Mouse (Mus musculus): ENCODE results near the gene Rmi1.
"Not testable (repeated sequence)": the region's sequence is repeated elsewhere in the genome, so short reads cannot be mapped to it uniquely, and the experiment has no call there.

Rmi1 gene

DNA sequence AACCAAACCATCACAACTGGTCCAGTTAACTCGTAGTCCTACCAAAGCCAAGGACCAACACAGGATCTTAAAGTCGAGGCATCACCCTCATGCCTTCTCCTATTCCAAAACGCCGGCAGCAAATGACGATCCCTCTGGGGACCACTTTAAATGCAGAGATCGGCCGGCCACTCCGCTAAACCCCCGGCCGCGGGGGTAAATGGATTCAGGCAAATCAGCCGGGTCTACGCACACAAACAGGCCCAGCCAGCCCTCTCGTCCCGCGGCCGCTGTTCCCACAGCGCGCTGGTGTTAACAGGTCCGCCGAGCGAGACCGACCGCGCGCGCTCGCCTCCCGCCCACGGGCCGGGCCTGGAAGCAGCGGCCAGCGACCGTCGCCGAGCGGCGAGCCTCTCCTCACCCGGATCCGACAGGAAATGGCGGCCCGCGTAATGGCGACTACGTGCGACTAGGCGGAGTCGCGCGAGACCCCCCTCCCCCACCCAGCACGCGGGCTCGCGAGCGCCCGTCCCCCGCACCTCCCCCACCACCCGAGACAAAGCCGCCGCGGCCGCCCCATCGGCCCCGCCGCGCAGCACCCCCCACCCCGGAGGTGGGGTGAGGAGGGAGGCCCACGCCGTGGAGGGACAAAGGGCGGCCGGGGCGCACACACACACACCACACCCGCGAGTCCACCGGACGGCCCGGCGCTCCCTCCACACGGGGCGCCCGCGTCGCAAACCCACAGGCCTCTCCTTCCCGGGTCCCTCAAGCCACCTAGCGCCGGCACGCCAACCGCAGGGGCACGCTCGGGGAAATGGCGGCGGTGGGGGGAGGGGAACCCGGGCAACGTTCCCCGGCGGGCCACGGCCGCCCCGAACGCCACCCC lies 679 bp upstream of the Rmi1 start:
- peak; percentile 81 for DNase-seq (ENCODE audit: extremely low spot score)

DNA sequence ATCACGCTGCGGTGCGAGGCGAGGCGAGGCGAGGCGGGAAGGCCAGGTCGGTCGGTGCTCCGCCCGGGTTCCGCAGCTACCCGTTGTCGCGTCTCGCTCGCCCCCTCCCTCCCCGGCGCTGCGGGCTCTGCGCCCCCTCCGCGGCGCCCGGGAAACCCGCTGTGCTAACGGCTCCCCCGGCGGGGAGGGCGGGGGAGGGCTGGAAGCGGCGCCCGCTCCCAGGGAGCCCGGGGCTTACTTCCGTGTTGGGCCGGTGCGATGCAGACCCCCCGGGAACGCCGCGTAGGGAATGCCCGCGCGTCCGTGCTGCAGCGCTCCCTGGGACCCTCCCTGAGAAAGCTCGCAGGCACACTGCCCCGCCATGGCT lies 679 bp downstream of the Rmi1 start:
- no peak for DNase-seq (ENCODE audit: extremely low spot score)

DNA sequence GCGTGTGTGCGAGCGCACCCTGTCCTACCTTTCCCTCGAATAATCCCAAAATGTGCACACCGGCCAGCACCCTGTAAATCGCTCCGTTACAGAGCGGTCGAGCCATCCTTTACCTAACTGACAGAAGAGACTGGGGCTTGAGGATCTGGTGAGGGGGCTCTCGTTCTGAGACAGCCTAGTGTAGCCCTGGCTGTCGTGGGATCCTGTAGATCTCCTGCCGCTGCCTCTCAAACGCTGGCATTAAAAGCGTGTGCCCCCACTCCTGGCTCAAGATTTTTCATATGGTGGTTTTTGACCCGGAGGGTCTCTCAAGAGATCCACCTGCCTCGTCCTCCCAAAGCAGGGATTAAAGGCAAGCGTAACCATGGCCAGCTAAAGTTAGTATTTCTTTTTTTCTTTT lies 1.2 kb downstream of the Rmi1 start, which contains the start of gene Hnrnpk:
Hnrnpk (minus strand) TSS at position 101 of the 400 bp plus-strand sequence.
- not testable (repeated sequence) for DNase-seq (ENCODE audit: extremely low spot score)

DNA sequence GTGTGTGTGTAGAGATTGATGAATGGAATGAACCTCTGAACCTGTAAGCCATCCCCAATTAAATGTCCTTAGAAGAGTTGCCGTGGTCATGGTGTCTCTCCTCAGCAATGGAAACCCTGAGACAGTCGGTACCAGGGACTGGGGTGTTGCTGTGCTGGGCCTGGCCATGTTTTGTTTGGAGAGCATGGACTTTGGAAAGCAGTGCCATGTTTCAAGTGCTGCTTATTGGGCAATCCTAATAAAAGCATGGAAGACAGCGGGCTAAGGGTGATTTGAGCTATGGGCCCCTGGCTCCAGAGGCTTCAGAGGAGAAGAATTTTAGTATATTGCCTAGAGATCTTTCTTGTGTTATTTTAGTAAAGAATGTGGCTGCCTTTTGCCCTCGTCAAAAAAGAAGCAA lies 9.0 kb downstream of the Rmi1 start:
- no peak for DNase-seq (ENCODE audit: extremely low spot score)

DNA sequence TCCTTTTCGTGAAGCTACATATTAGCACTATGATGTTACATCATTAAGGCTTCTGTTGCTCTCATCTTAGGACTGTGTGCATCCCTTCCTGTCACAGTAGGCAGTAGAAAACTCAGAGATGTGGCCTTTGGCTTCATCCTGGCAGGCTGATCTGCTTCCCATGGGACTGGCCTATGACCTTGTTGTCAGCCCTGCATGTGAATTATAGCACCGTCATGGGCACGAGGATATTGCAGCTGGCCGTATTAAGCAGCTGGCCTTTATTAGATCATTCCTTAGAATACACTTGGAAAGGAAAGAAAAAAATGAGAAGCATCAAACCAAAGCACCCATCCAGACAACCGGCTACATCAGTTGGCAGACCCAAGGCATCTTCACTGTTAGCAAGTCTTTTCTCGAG lies 13.3 kb downstream of the Rmi1 start:
- no peak for DNase-seq (ENCODE audit: extremely low spot score)

DNA sequence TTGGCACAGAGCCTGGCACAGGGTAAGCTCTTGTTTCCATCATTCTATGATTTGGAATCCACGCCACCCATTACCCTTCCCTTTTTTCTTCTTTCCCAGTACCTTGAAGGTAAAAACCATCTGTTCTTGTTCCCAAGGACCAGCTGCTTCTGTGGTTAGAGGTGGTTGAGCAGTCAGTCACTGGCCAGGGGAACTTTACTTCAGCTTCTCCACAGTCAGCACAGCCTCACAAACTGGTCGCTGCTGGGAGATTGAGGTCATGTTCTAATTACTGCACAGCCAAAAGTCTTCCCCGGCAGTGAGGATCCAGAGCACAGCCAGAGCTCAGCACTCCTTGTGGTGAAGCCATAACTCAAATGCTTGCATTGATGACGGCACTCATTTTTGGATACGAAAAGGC lies 13.8 kb downstream of the Rmi1 start:
- DNase-seq (ENCODE audit: extremely low spot score): no peak

DNA sequence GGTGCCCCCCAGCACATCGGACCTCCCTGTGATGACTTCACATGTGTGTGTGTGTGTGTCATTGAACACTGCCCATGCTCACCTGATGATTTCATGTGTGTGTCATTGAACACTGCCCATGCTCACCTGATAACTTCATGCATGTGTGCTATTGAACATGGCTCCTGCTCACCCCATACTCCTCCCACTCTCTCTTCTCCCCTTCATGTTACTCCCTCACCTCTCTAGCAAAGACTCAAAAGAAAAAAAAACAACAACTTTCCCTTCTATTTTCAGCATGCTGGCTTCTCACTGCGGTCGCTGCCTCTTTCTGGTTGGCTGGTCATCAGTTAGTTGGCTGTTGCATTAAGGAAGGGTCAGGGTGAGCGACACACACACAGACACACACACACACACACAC lies 16.6 kb downstream of the Rmi1 start:
- DNase-seq (ENCODE audit: extremely low spot score): no peak

DNA sequence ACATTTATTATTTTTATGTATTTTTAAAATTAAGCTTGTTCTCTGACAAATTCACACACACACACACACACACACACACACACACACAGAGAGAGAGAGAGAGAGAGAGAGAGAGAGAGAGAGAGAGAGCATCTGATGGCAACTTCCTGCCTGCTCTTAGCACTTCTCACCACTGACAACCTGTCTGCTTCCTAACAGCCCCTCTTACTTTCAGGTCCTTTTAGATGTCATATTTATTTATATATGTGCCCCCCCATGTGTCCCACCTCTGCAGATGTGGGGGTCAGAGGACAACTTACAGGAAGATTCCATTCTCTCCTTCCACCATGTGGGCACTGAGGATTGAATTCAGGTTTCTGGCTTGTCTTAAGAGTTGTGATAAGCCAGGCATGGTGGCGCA lies 17.2 kb downstream of the Rmi1 start:
- DNase-seq (ENCODE audit: extremely low spot score): no peak

DNA sequence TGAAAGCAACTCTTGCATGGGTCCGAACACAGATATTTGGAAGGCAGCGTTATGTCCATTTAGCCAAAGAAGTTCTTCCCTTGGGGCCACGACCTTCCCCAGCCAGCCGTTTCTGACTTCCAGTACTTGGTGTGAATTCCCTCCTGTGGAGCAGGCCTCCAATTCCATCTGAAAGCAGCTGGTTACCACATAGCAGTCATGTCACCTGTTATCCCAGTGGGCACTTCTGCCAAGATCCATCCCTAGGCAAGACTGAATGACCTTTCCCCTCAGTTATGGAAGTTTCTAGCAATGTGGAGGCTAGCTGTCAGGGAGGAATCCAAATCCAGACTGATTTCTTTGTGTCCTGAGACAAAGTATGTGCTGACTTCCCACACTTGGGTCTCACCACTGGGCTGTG lies 19.0 kb downstream of the Rmi1 start:
- DNase-seq (ENCODE audit: extremely low spot score): no peak

DNA sequence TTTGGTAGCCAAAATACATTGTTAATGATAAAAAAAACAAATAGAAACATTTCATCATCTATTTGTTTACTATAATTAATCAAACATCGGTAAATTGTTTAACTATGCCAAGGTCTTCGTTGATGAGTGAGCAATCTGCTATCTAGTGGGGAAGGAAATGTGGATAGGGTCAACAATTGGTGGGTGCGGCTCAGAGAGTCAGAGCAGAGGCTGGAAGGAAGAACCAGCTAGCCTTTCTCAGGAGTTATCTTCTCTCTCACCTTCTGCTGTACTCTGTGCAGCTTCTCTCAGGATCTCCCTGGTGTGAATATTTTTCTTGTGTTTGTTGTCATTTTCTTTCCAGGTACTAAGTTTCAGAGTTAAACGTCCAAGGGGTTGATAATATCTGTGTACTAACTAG lies 20.2 kb downstream of the Rmi1 start:
- DNase-seq (ENCODE audit: extremely low spot score): no peak

DNA sequence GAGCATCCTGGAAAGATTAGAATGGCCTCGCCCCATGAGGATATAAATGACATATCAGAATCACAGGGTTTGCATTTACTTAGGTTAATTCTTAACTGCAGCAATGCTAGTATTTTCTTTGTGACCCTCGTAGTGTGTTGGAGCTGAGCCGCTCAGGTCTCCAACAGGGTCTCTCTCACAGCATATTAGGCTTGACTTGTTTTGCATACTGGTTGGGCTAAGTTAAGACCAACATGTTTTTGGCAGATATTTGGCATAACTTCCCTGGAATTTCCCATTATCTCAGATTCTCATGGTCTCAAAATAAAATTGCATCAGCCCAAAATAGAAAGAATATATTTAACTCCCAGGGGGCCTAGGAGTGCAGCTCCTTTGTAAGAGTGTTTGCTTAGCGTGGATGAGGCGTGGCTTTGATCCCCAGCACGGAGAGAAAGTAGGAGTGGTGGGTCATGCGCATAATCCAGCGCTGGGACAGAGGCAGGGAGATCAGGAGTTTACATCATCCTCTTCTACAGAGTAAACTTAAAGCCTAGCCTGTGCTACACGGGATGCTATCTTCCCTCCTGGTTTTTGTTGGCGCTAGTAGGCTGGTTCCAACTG lies 21.1 kb downstream of the Rmi1 start:
- DNase-seq (ENCODE audit: extremely low spot score): no peak

DNA sequence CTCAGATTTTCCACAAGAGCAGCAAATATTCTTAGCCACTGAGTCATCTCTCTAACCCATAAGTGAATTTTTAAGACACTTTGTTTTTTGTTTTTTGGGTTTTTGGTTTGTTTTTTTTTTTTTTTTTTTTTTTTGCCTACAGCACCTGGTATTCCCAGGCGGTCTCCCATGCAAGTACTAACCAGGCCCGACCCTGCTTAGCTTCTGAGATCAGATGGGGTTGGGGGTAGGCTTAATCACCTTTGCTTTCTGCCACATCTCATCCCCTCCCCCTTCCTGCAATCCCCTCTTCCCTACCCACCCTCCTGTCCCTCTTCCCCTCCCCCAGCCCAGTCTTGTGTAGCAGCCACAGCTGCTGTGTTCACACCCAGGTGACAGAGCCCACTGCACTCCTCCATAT lies 37.7 kb downstream of the Rmi1 start:
- DNase-seq (ENCODE audit: extremely low spot score): no peak

DNA sequence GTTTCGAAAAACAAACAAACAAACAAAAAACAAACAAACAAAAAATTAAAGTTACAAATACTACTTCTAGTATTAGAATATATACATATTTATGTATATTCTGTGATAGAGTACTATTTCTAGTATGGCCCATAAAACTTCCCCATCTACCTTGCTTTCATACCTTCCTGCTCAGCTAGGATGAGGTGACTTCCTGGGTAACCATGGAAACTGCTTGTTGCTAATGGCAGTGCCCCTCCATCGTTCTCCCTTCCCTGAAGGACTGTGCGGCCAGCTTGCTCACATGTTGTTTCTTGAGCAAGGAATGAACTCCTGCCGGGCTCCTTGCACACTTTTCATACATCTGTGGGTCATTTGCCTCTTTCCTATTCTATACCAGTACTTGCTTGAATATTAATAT lies 41.3 kb downstream of the Rmi1 start:
- DNase-seq (ENCODE audit: extremely low spot score): no peak

DNA sequence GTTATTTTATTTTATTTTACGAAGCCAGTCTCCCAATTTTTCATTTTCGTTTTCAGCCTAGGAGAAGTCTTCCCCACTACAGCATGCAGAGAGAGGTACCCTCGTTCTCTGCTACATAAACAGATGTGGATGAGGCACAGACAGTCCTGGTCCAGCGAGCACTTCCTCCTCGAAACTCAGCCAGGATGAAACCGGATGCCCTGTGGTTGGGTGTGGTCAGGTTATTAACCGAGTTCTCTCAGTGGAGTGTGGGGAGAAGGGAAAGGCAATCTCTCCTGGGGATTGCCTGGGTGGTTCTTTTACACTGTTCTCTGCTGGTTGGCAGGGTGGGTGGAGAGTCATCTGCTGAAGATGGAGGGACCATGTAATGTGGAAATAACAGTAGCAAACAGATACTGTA lies 41.7 kb downstream of the Rmi1 start:
- DNase-seq (ENCODE audit: extremely low spot score): no peak

DNA sequence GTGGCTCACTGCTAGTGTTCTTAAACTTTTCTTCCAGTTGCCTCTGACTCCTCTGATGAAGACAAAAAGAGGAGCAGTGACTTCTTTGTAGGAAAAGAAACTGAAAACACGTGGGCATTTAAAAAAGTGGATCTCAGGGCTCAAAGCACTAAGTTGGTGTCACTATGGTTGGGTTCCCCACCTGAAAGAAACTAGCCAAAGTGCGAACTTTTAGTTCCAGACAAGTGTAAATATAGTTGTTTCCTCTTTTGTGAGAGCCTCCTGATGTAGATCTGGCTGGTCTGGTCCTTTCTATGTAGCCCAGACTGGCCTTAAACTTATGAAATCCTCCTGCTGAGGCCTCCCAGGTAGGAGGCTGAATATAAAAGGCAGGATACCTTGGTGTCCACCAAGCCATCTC lies 44.5 kb downstream of the Rmi1 start:
- no peak for DNase-seq (ENCODE audit: extremely low spot score)

DNA sequence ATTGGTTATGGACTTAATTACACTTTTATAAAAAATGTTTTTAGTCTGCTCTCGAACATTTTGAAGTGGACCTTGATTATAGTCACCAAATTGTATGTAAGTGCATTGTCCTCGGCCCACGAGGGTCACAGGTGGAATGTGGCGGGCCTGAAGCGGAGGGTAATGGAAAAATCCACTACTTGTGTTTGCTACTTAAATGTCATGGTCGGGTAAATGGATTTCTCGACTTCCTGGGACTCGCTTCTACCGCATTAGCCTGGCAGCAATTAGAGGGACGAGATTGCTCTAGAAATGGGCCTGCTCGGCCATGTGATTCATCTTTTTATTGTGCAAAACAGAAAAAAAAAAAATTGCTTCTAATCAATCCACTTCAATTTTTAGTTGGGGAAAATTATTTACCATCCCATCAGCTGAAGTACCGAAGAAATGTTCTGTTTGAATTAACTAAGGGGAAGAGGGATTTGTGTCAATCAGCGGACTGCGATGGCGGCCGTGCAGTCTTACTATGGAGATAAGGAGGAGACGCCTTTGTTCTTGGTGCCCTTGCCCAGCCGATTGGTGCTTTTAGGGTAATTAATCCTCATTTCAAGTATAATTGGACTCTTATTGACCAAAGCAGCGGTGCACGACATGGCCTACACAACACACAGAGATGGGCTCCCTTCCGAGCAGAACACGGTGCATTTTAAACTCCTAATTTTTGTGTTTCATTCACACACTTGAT lies 48.6 kb downstream of the Rmi1 start:
- DNase-seq (ENCODE audit: extremely low spot score): no peak

DNA sequence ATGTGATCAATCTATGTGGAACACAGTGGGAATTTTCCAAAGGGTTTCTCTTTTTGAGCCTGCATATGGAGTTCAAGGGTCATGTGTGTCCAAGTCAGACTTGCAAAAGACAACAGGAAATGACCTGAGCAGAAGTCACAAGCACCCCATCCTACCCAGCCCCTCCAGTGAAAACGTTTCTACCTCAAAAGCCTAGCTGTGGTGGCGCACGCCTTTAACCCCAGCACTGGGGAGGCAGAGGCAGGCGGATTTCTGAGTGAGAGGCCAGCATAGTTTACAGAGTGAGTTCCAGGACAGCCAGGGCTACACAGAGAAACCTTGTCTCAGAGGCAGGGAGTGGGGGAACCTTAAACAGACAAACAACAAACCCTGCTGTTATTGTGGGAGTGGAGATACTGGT lies 50.2 kb downstream of the Rmi1 start:
- DNase-seq (ENCODE audit: extremely low spot score): no peak

DNA sequence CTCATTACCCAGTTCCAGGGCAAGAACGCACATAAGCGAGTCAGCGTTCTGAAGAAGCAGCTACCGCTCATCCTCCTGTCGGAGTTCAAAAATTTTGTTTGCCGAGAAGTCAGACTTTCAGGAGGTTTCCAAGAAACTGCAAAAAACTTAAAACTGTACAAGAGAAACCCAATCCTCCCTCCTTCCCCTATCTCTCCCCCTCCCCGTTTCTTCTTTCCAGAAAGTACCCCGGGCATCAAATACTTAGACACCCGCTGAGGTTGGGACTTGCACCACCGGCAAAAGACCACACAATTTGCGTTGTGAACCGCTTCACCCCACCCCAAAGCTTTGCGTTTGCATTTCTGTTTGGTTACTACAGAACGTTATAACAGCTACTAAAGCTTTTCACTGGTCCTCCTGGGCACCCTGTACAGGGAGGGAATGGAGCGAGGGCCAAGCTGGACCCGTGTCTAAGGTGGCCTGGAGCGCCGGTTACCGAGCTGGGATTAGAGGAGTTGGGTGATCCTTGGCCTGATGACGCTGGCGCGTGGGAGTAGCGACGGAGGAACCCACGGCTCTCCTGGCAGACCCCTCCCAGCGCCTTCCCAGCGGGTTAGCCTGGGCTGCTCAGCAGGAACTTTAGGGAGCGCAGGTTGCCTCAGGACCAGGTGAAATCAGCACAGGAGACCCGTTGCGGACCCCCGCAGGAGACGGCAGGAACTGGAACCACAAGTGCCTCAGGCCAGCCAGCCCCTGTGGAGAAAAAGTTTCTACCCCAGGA lies 50.8 kb downstream of the Rmi1 start:
- DNase-seq (ENCODE audit: extremely low spot score): peak; percentile 39

DNA sequence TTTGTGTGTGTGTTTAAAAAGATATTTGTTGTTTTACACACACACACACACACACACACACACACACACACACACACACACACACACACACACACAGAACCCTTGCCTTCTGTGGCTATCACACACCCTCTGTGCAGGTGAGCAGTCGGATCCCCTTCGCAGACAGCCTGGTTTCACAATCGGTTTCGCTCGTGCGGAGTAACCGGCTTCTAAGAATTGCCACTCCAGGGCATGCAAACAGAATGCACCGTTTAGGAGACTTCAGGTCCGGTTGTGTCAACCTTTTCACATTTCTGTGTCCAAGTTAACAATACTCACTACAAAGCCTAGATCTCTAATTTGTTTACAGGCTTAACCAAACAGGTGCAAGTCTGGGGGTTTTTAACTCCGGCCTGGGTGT lies 51.5 kb downstream of the Rmi1 start:
- no peak for DNase-seq (ENCODE audit: extremely low spot score)

DNA sequence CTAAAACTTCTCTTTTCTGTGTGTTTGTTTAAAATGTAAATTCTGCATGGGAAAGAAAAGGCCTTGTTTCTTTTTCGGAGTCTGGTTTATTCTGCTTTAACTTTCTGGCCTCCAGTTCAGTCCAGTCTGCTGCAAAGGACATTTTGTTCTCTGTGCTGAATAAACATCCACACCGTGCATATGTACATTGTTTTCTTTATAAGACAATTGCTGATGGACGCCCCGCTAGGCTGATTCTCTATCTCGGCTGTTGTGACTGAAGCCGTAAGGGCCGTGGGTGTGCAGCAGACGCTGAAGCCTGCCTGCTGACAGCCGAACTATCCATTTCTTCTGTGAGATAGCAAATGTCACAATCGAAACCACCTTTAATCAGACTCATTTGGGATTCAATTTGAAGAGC lies 54.5 kb downstream of the Rmi1 start:
- no peak for DNase-seq (ENCODE audit: extremely low spot score)

DNA sequence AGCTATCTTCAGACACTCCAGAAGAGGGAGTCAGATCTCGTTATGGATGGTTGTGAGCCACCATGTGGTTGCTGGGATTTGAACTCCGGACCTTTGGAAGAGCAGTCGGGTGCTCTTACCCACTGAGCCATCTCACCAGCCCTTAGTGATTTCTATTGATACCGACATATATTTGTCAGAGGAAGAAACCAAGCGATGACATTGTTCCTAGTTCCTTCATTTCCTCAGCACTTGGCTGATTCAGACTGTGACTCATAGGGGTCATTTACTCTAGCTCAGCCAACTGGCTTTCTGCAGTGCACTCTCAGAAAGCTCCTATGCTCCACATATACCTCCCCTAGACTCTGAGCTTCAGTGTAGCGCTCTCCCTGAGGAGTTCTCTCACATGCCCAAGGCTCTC lies 56.8 kb downstream of the Rmi1 start:
- DNase-seq (ENCODE audit: extremely low spot score): not testable (repeated sequence)
